Mouse (Mus musculus) layer of hippocampus, adult 8-10 months (tissue): ENCODE measurements around the gene Atp5g2. TPM values are rescaled to one million over a fixed set of nuclear protein-coding genes. Genes with fewer than 3 reads are reported as not detected.
A peak's percentile ranks its signal among the peaks of the same experiment; 100 is the strongest.

Experiments
- DNase-seq, 2 experiments: peaks; one replicate each; pipeline ENCODE4 v3.0.0; 2022; ENCODE audit warnings: low spot score in 2 of 2
- total RNA-seq, 4 experiments: library from RNA; stranded (reverse); gene quantifications; 2 replicates each; pipeline ENCODE4 v1.2.4; 2022

Gene Atp5g2
- total RNA-seq, result 10 to 100 TPM in 2 of 4 experiments, 1 to 10 TPM in 2; 7.0 to 12.5 (median 10.0) TPM

DNA sequence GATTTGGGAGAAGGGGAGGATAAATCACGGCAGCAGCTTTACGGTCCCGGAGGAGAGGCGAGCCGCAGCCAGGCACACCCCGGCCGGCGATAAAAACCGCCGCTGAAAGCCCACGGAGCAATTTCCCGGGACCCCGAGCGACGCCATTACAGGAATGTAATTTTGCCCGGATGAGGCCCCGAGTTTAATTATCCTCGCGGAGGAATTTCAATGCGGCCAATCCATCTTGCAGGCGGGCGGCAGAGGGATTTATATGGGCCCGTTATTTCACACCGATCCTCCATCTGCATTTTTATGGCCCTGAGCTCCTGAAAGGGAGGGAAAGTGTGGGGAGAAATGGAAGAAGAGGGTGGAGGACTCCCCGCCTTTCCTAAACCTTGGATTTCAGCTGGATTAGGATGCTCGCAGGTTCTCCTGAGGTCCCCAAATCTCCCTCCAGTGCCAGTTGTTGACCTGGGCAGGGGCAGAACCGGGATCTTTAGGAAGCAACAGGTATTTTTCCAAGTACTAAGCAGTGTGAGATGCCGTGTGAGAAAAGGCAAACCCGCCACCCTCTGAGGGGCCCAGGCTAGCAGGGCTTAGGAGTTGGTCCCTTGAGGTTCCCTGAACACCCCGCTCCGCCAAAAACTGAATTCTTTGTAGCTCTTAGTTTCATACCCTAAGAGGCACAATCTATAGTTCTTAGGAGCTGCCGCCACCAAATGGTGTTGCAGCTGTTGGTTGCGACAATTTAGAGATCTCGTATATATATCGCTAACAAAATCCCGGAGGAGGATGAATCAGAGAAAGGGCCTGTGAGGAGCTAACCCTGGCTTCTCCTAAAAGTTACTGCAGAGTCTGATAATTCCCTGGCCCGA, at the start of gene Atp5g2:
Gene Atp5g2, minus strand, starts transcription at position 138 of the 857 bp plus-strand sequence.
- peak in 1 of 2 experiments; percentile 35 for DNase-seq

DNA sequence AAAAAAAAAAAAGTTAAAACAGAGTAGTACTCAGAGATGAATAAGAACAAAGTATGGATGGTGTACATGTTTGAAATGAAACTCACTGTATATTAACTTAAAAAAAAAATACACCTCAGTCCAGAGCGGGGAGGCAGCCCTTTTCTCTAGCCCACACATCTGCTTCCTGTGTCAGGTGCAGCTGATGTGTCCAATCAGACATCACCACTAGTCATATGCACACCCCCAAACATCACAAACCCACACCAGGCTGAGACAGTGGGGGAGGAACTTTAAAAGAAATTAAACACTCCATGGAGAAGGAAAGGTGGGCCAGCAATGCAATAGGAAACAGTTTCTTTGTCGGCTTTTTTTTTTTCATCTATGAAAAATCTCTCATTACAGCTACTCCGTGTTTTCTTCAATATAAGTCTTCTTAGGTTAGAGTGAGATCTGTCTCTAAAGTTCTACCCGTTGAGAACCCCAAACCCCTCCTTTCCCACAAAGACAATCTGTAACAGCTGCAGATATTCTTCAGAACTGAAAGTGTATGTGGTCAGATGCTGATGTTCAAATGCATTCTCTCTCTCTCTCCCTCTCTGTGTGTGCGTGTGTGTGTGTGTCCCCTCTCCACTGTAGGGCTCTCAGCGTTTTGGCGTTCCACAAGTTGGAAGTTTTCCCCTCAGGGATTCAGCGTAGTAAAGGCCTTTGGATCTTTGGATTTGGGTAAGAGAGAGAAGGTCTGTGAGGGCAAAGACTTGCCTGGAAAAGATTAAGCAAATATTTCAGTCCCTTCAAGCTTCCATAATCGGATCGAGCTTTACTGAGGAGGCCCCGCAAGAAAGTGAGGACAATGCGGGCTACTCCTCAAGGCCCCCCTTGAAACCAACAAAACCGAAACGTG, 49.1 kb upstream of the Atp5g2 start:
- no peak for DNase-seq

DNA sequence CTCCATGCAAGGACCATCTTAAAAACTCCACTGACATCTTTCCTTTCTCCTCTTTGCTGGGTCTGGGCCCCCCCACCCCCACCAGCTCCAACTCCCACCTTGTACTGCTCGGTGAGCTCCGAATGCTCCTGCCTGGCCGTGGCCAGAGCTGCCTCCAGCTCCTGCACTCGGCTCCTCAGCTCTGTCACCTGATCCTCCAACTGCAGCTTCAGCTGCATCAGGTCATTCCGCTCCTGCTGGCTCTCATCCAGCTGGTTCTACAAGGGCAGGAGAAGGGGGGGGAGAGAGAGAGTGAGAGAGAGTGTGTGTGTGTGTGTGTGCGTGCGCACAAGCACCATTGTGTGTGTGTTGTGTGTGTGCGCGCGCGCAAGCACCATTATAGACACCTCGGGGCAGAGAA, 44.0 kb upstream of the Atp5g2 start:
- no peak for DNase-seq

DNA sequence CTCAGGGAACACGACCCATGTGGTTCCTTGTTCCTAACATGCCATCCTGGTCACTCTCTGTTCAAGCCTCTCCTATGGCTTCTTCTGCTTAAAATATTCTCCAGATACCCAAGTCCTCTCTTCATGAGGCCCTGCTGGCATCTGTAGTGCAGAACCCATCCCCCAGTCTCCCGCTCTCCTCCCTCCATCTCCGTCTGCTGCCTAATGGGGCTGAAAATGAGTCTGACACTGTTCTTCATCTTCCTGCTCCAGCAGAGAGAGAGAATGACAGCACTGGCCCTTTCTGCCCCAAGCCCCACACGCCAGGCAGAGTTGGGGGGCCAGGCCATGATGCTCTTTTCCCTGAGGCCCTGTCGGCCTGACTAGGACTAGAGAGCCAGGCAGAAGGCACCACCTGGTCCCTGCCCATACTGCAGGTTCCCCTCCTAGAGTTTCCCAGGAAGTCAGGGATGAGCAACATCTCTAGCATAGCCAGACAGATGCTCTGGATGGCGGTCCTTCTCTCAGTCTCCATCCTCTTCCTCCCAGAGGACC, 35.7 kb upstream of the Atp5g2 start:
- no peak for DNase-seq

DNA sequence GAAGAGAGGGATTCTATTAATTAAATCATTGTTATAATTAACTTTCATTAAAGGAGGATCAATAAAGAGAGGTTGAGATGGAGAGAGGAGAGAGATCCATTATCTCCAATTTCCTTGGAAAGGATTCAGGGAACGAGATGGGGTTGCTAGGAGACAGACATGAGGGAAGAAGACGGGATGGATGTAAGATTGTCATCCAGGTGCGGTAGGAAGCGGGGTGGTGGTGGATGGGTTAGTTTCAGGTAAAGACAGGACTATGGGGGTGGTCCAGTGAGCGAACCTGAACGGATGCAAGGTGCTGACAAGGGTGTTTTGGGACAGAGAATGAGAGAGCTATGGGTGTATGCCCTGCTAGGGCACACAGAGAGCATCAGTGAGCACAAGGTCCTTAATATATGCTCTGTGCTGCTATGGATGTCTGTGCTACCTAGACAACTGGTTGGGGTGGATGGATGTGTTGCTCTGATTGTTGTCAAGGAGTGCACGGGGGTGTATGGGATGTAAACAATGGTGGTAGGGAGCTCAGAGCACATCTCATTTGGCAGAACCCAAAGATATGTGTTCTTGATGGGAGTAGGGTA, 33.9 kb upstream of the Atp5g2 start:
- DNase-seq, result no peak

DNA sequence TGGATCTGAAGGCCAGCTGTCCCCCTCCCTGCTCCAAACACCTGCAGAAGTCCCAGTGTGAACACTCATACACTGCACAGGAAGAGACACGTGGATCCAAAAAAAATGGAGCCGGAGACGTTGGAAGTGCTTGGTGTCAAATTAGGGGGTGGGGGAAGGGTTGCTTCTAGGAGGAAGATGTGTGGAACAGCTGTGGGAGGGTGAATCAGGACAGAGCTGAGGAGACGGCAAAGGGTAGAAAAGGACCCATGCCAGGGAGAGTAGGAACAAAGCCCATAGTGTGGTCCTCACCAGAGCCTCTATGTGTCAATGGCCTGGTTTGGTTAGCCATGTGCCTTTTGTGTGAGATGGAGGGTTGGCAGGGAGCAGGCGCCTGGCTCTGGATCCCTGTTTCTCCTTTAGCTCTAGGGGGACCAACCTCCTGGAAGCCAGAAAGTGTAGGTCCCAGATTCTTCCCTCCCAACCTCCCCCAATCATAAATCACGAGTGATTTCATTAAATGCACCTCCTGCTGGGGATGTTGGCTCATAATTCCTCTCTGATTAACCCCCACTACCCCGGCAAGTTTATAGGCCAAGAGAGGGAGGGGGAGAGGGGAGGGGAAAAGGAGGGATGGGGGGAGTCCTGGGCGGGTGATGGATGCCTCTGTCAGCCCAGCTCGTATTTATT, 33.2 kb upstream of the Atp5g2 start:
- peak; percentile 37 to 53 for DNase-seq

DNA sequence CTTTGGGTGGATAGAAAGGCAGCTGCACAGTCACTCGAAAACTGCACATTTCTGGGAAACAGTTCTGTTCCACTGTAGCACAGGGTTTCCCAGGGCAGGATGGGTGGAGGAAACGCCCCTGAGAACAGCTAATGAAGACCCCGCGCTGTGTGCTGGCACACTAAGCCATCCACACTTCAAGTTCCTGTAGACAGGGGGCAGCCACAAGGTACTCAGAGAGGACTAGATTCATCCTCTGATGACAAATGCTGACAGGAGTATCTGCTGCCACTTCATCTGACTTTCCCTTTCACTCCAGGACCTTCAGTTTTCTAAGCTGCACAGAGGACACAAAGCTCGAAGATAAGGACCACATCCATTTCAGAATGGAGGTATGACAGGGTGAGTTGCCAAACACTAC, 32.7 kb upstream of the Atp5g2 start:
- no peak for DNase-seq

DNA sequence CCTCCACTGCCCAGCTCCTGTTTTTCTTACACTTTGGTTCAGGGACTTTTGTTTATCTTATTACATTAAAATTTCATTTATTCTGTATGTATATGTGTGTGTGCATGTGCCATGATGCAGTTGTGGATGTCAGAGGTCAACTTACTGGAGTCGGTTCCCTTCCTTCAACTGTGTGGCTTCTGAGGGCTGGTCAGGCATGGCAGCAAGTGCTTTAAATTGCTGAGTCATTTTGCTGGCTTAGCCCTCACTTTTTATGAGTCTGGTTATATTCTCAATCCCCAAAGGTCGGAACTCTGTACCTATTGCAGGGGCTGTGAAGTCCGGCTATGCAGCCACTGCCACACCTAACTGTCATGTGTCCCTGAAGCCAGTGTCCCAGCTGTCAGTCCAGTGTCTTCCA, 30.8 kb upstream of the Atp5g2 start:
- DNase-seq, result no peak

DNA sequence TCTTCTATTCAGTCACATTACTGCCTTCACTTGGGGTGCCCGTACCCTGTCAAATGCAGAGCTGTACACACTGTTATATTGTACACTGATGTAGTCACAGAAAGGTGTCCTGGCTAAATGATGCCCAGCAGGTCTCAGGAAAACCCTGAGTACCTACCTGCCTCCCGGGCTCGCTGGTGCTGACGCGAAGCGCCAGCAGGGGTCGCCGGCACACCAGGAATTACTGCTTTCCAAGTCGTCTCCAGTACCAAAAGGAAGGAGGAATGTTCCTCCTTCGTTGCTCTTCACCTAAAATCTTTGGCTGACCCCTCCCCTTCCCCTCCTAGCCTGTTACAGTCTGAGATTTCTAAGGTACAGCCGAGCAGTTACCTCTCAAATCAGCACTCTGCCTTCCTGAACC, 26.0 kb upstream of the Atp5g2 start:
- peak; percentile 52 to 86 for DNase-seq

DNA sequence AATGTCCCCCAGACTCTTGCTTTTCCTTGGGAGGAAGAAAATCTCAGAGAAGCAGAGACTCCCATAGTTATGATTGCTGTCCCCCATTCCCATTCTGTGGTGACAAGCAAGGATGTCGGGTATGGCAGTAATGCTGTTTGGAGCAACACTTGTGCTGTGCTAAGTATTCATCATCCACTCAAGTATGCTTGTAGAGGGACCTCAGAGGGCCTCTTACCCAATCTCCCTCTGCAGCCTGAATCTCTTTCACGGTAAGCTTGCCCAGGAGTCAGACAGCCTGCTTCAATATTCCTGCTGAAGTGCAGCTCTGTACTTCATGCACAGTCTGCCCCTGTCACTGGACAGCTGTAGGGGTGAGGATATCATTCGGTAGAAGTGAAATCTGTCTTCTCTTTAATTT, 24.7 kb upstream of the Atp5g2 start:
- DNase-seq, result no peak

DNA sequence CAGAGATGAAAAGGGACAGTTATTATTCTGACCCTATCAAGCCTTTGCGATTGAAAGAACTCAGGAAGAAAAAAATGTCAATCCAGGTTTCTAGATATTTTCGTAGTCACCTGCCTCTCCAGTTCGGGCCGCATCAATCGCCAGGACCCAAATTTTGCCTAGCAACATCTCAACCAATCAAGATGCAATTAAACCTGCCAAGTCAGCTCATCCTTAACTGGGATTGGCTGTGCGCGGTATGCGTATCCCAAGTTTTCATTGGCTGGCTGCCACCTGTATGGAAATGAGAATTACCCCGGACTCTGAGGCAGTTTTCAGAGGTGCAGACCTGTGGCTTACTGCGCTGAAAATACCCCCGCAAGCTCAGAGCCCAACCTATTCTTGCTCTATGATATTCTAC, 21.4 kb upstream of the Atp5g2 start:
- DNase-seq, result peak; percentile 83 to 84

DNA sequence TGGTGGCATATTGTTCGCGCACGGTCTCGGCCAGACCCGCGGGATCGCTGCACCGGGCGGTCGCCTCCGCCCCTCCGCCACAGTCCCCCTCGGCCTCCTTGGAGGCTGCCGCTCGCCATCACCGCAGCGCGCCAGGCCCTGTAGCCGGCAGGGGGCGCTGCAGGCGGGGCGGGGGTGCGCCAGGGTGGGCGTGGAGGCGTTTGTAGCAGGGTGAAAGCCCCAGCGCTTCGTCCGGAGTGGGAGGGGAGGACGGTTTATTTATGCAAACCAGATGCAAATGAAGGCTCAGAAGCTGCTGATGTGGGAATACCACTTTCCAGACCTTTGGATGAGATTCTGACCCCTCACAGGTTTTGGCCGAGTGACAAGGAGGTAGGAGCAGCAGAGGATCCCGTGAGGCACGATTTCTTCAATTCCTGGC, 20.8 kb upstream of the Atp5g2 start:
- DNase-seq, result peak; percentile 51 to 57

DNA sequence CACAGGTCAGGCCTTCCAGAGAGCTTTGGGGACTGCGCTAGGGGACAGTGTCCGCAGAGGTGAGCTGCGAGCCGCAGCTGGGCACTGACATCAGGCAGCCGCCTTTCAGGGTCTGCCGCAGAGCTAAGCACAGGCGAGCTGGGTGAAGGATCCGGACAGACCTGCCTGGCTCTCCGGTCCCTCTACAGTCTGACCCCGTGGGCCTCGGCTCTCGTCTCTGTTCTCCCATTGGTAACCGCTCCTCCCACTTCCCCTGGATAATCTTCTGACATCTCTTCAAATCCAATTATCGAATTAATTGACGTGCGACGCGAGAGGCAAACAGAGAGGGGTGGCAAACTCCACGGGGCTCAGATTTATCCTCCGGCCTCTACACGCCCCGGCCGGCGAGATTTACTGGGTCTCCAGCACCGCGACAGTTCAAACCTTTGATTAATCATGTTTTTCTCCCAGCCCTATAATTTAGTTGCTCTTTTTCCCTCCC, 20.2 kb upstream of the Atp5g2 start:
- no peak for DNase-seq

DNA sequence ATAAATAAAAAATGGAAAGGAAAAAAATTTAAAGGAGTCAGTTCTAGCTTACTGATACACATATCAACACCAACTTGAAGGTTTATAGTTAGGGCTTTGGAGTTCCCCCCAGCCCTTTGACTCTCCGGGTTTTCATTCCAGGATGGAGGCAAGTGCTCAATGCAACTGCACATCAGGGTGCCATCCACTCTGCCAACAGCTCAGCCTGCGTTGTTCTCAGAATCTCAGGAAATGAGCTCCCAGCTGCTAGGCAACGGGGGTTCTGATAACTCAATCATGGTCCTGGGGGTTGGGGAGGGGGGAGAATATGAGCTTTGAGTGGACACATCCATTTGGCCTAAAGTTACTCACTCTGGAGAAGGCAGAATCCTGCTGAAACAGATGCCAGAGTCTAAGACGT, 13.6 kb upstream of the Atp5g2 start:
- DNase-seq, result no peak

DNA sequence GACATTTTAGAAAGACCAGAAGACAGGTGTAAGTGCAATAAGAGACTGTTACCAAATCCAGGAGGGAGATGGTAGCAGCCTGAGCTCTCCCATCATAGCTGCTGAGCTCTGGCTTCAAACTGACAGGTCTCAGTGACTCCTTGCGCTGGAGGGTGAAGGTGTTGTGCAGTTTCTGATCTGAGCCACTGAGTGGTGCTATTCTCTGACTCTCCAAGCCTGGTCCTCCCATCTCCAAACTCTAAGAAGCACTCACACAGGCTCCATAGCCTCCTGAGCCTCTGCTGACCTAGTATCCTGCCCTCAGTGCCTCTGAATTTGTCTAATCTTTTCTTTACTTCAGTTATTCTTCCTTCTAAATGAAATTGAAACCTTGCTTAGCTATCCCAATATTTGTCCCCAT, 11.5 kb upstream of the Atp5g2 start:
- DNase-seq, result no peak

DNA sequence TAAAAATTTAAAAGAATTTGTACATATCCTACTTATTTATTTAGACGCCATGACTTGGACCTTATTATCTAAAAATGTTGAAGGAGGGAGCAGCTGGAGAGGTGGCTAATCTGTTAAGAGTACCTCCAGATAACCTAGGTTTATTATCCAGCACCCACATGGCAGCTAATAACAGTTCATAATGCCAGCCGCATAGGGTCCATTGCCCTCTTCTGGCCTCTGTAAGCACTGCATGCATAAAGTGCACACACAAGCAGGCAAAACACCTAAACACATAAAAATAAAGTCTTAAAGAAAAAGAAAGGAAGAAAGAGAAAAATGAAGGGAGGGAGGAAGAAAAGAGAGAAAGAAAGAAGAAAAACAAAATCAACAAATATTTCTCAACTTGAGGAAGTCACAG, 4.2 kb upstream of the Atp5g2 start:
- DNase-seq, result no peak

DNA sequence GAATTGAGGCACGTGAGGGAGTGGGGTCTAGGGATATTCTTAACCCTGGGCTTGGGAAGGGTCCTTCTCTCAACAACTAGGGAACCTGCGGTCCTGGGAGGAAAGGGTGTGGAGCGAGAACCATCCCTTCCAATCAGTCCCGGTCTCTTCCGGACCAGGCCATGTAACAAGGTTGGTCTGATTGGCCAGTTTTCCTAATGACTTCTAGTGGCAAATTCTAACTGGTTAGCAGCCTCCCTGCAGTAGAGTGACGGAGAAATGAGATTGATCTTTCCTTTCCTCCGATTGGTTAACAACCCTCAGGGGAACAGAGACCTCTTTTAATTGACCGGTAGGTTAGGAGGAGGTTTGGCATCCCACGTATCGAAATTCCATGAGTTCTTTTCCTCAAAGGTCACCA, 1.4 kb upstream of the Atp5g2 start:
- peak; percentile 57 to 75 for DNase-seq

DNA sequence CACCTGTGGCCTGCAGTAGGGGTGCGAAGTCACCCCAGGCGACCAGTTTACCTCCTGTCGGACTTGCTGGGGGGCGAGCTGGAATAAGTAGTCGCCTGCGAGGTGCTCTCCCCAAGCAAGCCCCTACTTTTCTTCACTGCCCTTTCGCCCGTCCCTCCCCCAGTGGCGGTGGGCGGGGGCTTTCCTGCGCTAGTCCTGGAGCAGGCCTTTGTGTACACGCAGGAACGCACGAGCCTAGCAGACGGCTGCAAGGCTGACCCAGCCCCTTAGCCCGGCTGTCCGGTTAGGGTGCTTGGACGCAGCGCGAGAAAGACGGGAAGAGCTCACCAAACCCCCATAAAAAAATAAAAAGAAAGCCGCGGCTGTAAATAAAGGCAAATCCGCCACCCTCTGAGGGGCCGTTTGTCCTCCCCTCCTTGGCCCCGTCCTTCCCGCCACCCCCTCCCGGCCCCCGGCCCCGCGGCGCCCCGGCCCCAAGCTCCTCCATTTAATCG, 384 bp downstream of the Atp5g2 start:
- peak; percentile 55 to 69 for DNase-seq

DNA sequence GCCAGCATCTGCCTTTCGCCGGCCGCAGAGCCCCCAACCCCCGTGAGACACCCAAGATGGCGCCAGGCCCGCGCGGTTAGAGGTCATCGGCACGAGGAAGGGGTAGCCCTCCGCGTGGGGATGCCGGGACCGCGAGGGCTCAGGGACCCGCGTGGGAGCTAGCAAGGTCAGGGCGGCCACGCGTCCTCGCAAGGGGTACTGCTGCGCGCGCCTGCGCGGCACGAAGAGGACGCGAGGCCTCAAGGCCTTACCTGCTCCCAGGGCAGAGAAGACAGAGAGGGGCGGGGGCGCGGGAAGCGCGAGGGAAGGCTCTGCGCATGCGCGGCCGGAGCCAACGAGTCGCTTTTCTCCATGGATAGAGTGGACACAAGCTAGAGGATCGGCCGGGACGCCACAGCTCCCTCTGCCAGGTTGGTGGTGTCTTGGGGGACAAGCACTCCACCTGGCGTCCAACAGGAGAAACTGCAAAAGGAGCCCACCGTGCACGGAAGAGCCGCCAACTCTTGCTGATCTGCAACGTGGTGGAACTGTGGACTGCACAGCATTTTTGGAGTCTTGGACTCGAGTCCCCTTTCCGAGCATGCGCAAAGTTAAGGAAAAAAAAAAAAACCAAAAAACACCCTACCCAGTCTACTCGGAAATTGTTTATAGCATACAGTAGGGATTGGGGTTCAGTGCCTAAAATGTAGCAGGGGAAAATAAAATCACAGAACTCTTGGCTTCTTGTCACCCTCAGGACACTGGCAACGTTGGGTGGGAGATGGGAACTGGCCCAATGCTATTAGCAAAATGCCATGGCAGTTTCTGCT, 1.2 kb downstream of the Atp5g2 start:
- peak; percentile 97 to 98 for DNase-seq

DNA sequence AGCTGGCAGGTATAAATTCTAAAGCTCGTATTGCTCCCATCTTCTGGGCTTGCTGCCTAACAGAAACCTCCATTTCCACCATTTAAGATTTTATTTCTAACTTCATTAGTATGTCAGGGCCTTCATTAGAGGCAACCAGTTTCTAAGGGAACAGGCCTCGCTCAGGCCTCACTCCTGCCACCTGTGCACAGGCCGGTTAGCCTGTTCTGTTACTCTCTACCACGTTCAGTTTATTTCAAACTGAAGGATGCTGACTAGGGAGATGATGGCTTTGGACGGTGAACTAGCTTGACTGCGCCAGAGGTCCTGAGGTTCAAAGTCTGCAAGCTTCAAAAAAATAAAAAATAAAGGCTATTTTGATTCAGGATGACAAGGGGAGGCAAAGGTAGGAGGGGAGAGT, 1.9 kb downstream of the Atp5g2 start:
- no peak for DNase-seq
